Mouse (Mus musculus) lung, adult 2 months (tissue): Measurements from ENCODE around the gene Gm7138. TPM values are rescaled to one million over a fixed set of nuclear protein-coding genes. Genes with fewer than 3 reads are reported as not detected.
A peak's percentile ranks its signal among the peaks of the same experiment; 100 is the strongest.

Experiments
- DNase-seq: peaks from one replicate; pipeline ENCODE4 v3.0.0; 2022
- H3K4me1 ChIP-seq: fragments of 200-500 bp; 2 replicates; pipeline ENCODE4 v1.6.1; 2011; ENCODE audit warnings: low read length; ENCODE audit not compliant: control insufficient read depth, insufficient read depth
- H3K4me3 ChIP-seq: fragments of 200-500 bp; replicated peaks from 2 replicates; pipeline ENCODE3; 2011; ENCODE audit warnings: low read depth, mild to moderate bottlenecking, control low read depth, low read length; ENCODE audit errors: extremely low read depth
- CTCF ChIP-seq: fragments of 200-500 bp; IDR thresholded peaks from 2 replicates; pipeline ENCODE4 v1.5.1; 2011; ENCODE audit warnings: mild to moderate bottlenecking, low read length, control low read depth; ENCODE audit not compliant: insufficient read depth
- POLR2A ChIP-seq: fragments of 200-500 bp; IDR thresholded peaks from 2 replicates; pipeline ENCODE4 v1.6.1; 2011; ENCODE audit warnings: low read depth, mild to moderate bottlenecking, control low read depth, low read length, borderline replicate concordance; ENCODE audit errors: extremely low read depth
- WGBS: fragments of 180-500 bp; shearing (Covaris S2); methylation state at CpG from one replicate; pipeline ENCODE4 v1.1.7; 2018; 5-methylcytosine and 5-hydroxymethylcytosine counted together
- polyA plus RNA-seq: library from polyadenylated mRNA; depleted of rRNA; stranded (reverse); fragments of >200 nt; gene quantifications from 2 replicates; pipeline ENCODE4 v1.2.3, GENCODE M21; 2012; rRNA removed

The Gm7138 gene
- polyA plus RNA-seq, 1 experiment: not detected

DNA sequence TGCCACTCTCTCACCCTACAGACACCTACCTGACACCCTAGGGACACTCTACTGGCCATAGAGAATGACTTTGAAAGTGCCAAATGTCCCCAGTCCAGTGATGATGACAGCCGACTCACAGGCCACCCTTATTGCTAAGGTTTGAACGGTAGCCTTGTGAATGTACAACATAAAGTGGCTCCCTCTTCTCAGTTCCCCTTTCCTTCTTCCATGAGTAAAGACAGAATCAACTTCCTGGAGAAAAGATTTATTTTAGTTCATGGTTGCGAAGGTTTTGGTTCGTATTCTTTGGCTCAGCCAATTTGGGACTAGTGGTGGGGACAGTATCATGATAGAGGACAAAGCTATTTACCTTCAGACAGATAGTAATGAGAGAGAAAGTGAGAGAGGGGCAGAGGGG, 37.8 kb downstream of the Gm7138 start:
- 77% methylated on average over 4 of the region's 4 CpGs for WGBS
- H3K4me1 ChIP-seq: no peaks in the 10 kb centered on the region
- TF ChIP-seq POLR2A: no peak
- no peak for TF ChIP-seq CTCF
- DNase-seq: no peak
- H3K4me3 ChIP-seq: no peak overlapping the region

DNA sequence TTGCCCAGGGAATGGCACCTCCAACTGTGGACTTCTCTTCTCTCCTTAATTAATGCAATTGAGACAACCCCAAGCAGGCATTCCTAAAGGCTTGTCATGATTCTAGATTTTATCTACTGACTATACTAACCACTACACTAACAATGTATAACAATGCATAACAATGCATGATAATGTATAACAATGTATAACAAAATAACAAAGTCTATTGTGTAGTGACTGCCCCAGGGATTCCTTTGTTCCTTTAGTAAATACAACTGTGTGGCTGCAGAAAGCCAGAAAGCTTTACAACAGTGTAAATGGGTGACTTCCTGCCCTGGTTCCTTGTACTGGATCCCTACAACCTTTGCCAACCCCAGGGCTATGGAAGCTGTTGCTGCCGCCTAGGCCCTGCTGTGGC, 40.8 kb downstream of the Gm7138 start:
- DNase-seq: no peak
- H3K4me3 ChIP-seq: no peak overlapping the region
- TF ChIP-seq POLR2A: no peak
- TF ChIP-seq CTCF: no peak
- H3K4me1 ChIP-seq: no peaks in the 10 kb centered on the region
- WGBS: 88% methylated on average over 1 of the region's 1 CpGs

DNA sequence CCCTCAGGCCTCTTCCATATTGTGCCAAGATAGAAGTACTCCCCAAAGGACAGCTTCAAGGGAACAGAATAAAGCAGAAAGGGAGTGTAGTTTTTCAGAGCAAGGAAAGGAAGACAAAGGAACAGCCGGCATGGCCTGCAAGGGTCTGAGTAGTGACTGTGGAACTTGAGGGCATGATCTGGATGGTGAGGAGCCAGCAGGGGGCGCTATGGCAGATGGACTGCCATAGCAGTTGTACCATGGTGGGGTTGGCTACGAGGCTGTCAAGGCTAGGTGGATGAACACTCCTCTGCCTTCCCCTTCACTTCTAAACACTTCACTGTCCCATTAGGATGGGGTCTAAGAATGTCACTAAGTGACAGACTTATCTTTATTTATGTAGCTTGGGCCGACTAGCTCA, 47.5 kb downstream of the Gm7138 start:
- DNase-seq: no peak
- TF ChIP-seq POLR2A (no peak), CTCF (peak; percentile 37)
- 46% methylated on average over 4 of the region's 4 CpGs for WGBS

DNA sequence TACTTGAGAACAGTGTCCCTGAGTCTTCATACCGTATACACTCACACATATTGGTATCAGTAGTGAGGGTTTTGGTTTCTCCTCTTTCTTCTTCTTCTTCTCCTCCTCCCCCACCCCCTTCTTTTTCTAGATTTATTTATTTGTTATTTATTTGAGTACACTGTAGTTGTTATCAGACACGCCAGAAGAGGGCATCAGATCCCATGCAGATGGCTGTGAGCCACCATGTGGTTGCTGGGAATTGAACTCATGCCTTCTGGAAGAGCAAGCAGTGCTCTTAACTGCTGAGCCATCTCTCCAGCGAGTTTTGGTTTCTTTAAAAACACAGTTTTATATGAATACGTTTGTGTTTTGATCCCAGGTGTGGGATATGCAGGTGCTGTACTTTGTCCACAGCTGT, 48.5 kb downstream of the Gm7138 start:
- TF ChIP-seq POLR2A (no peak), CTCF (no peak)
- H3K4me3 ChIP-seq: no peak overlapping the region
- no peaks in the 10 kb centered on the region for H3K4me1 ChIP-seq
- WGBS: 61% methylated on average over 4 of the region's 4 CpGs
- DNase-seq: no peak

More for the DNA sequence above, 47.5 kb downstream of the Gm7138 start:
- no peak overlapping the region for H3K4me3 ChIP-seq
- H3K4me1 ChIP-seq: no peaks in the 10 kb centered on the region

Other genes starting within 250 kb of the Gm7138 start
- 69.9 and 91.7 TPM in 2 replicates for gene Itgb2, start 246.7 kb downstream of the Gm7138 start, polyA plus RNA-seq
- gene Pttg1ip, start 195.2 kb downstream of the Gm7138 start, polyA plus RNA-seq: 199 and 223 TPM in 2 replicates
- 201 and 261 TPM in 2 replicates for gene Sumo3, start 170.8 kb downstream of the Gm7138 start, polyA plus RNA-seq
- gene Gm49325, start 170.7 kb downstream of the Gm7138 start, polyA plus RNA-seq: not detected in 2 replicates
- gene Ube2g2, start 154.7 kb downstream of the Gm7138 start, polyA plus RNA-seq: 41.6 and 54.2 TPM in 2 replicates
- gene Tspear, start 90.4 kb downstream of the Gm7138 start, polyA plus RNA-seq: 0.06 and 0.43 TPM in 2 replicates
- not detected in 2 replicates for gene Gm19402, start 86.2 kb downstream of the Gm7138 start, polyA plus RNA-seq
- not detected in 2 replicates for gene Gm9508, start 79.7 kb downstream of the Gm7138 start, polyA plus RNA-seq
- not detected in 2 replicates for gene Gm10272, start 70.3 kb downstream of the Gm7138 start, polyA plus RNA-seq
- not detected in 2 replicates for gene Gm10024, start 65.5 kb downstream of the Gm7138 start, polyA plus RNA-seq
- 1.4 TPM in 1 of 2 replicates, not detected in the other for gene Gm10142, start 61.1 kb downstream of the Gm7138 start, polyA plus RNA-seq
- gene Krtap12-1, start 56.3 kb downstream of the Gm7138 start, polyA plus RNA-seq: 0.86 TPM in 1 of 2 replicates, not detected in the other
- not detected in 2 replicates for gene Gm10100, start 50.5 kb downstream of the Gm7138 start, polyA plus RNA-seq
- gene Gm18596, start 34.3 kb downstream of the Gm7138 start, polyA plus RNA-seq: not detected in 2 replicates
- gene Gm9736, start 25.6 kb downstream of the Gm7138 start, polyA plus RNA-seq: not detected in 2 replicates
- gene Gm3233, start 17.3 kb downstream of the Gm7138 start, polyA plus RNA-seq: not detected in 2 replicates
- not detected in 2 replicates for gene Gm3238, start 5.6 kb downstream of the Gm7138 start, polyA plus RNA-seq
- gene Gm3250, start 5.6 kb upstream of the Gm7138 start, polyA plus RNA-seq: not detected in 2 replicates
- gene Gm7137, start 11.3 kb upstream of the Gm7138 start, polyA plus RNA-seq: not detected in 2 replicates
- gene Gm9639, start 18.1 kb upstream of the Gm7138 start, polyA plus RNA-seq: not detected in 2 replicates
- not detected in 2 replicates for gene Gm19668, start 22.2 kb upstream of the Gm7138 start, polyA plus RNA-seq
- gene Gm9507, start 34.9 kb upstream of the Gm7138 start, polyA plus RNA-seq: not detected in 2 replicates
- gene Gm2696, start 37.7 kb upstream of the Gm7138 start, polyA plus RNA-seq: not detected in 2 replicates
- gene Krtap10-4, start 50.2 kb upstream of the Gm7138 start, polyA plus RNA-seq: not detected in 2 replicates
- gene Krtap10-10, start 59.0 kb upstream of the Gm7138 start, polyA plus RNA-seq: not detected in 2 replicates
- not detected in 2 replicates for gene Gm36176, start 69.9 kb upstream of the Gm7138 start, polyA plus RNA-seq
- not detected in 2 replicates for gene Gm10318, start 75.9 kb upstream of the Gm7138 start, polyA plus RNA-seq
- not detected in 2 replicates for gene Gm3285, start 85.0 kb upstream of the Gm7138 start, polyA plus RNA-seq
- 0.77 and 0.93 TPM in 2 replicates for gene Lrrc3, start 125.6 kb upstream of the Gm7138 start, polyA plus RNA-seq
- 2.2 and 3.9 TPM in 2 replicates for gene Trpm2, start 193.6 kb upstream of the Gm7138 start, polyA plus RNA-seq
- 46.6 and 46.9 TPM in 2 replicates for gene 1810043G02Rik, start 201.6 kb upstream of the Gm7138 start, polyA plus RNA-seq
- 55.8 and 70.0 TPM in 2 replicates for gene Pfkl, start 233.1 kb upstream of the Gm7138 start, polyA plus RNA-seq